Mouse (Mus musculus): ENCODE results near the gene Ccser1. TPM values are rescaled to one million over a fixed set of nuclear protein-coding genes. Genes with fewer than 3 reads are reported as not detected.

The Ccser1 gene
- total and polyA plus RNA-seq, 2 experiments from 2014 or later = 14.9 to 48.7 TPM

DNA sequence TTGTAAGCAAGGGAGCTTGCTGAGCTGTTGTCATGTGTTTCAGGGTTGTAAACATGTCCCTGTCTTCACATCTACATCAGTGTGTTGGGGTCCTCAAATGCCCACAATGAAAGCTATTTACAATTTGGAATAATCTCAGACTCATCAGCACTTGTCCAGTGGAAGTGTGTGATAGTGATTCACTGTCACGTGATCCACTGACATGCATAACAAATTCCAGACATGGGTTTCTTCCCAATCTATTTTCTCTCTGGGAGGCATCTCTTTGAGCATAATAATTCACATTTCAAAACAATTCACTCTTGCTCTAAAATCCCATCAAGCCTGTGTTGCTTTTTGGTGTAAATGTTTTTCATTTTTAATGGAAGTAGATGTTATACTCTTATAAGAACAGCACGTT, 408.9 kb downstream of the Ccser1 start:
- no peak for TF ChIP-seq CTCF (IDR thresholded peaks at IDR 0.05; ENCODE audit: low read depth)
- H3K27me3 ChIP-seq (ENCODE audit: insufficient read depth, low read length) = no peaks in the 10 kb centered on the region
- H3K4me3 ChIP-seq (ENCODE audit: low read length) = no peak overlapping the region
- H3K9me3 ChIP-seq (ENCODE audit: low read length) = no peaks in the 10 kb centered on the region
- no peak overlapping the region for H3K9ac ChIP-seq (replicated peaks; ENCODE audit: low read length)
- H3K4me1 ChIP-seq (ENCODE audit: insufficient read depth, low read length) = no peaks in the 10 kb centered on the region
- H3K27ac ChIP-seq = no peak overlapping the region
- H3K36me3 ChIP-seq (ENCODE audit: insufficient read depth, low read length) = no peaks in the 10 kb centered on the region
- ATAC-seq (no peak), DNase-seq (ENCODE audit: low spot score) (no peak)
- no peak overlapping the region for H3K4me2 ChIP-seq (ENCODE audit: low read depth, low read length)
- 69% methylated on average over 2 of the region's 2 CpGs for WGBS

- Histone ChIP-seq H3K4me2 (ENCODE audit: low read depth, low read length) (no peak overlapping the region), H3K4me1 (ENCODE audit: insufficient read depth, low read length) (no peaks in the 10 kb centered on the region), H3K27ac (no peak overlapping the region), H3K9ac (replicated peaks; ENCODE audit: low read length) (no peak overlapping the region), H3K36me3 (ENCODE audit: insufficient read depth, low read length) (no peaks in the 10 kb centered on the region), H3K4me3 (ENCODE audit: low read length) (no peak overlapping the region), H3K27me3 (ENCODE audit: insufficient read depth, low read length) (no peaks in the 10 kb centered on the region), H3K9me3 (ENCODE audit: low read length) (no peaks in the 10 kb centered on the region; the same call in 1 of the 2 replicates)
- ATAC-seq (no peak), DNase-seq (ENCODE audit: low spot score) (no peak)
- 60% methylated on average over 5 of the region's 5 CpGs for WGBS
- TF ChIP-seq CTCF (IDR thresholded peaks at IDR 0.05; ENCODE audit: low read depth) = no peak
These were observed 421.8 kb downstream of the Ccser1 start for GRCm38 (mm10) chr6:61601911-61602310.

DNA sequence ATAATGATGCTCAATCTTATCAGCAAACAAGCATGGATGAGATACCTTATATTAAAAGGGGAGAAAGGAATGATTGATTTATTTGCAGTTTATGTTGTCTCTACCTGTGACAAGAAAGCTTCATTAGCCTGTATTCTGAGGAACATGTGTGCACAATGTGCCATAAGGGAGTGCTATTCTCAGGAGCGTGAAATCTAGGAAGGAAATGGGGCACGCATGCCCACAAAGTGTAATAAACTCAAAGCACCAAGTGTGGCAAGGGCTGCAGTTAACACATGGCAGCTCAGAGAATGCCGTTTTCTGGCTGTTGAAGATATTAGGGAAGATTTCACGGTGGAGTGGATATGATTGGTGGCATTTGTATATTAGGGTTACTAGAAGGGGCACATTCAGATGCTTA, 434.8 kb downstream of the Ccser1 start:
- Histone ChIP-seq H3K4me2 (ENCODE audit: low read depth, low read length) (no peak overlapping the region), H3K9ac (replicated peaks; ENCODE audit: low read length) (no peak overlapping the region), H3K4me1 (ENCODE audit: insufficient read depth, low read length) (no peaks in the 10 kb centered on the region), H3K27me3 (ENCODE audit: insufficient read depth, low read length) (no peaks in the 10 kb centered on the region), H3K4me3 (ENCODE audit: low read length) (no peak overlapping the region), H3K27ac (no peak overlapping the region), H3K36me3 (ENCODE audit: insufficient read depth, low read length) (no peaks in the 10 kb centered on the region), H3K9me3 (ENCODE audit: low read length) (no peaks in the 10 kb centered on the region)
- TF ChIP-seq CTCF (IDR thresholded peaks at IDR 0.05; ENCODE audit: low read depth) = no peak
- DNase-seq (ENCODE audit: low spot score) (peak; percentile 10), ATAC-seq (no peak)
- WGBS = 54% methylated on average over 4 of the region's 4 CpGs

GRCm38 (mm10) chr6:61621707-61622106, 441.6 kb downstream of the Ccser1 start:
- no peaks in the 10 kb centered on the region for H3K4me1 ChIP-seq (ENCODE audit: insufficient read depth, low read length)
- H3K9me3 ChIP-seq (ENCODE audit: low read length) = no peaks in the 10 kb centered on the region
- H3K9ac ChIP-seq (replicated peaks; ENCODE audit: low read length) = no peak overlapping the region
- ATAC-seq = no peak
- no peaks in the 10 kb centered on the region for H3K27me3 ChIP-seq (ENCODE audit: insufficient read depth, low read length)
- no peak overlapping the region for H3K4me2 ChIP-seq (ENCODE audit: low read depth, low read length)
- DNase-seq (ENCODE audit: low spot score) = no peak
- no peak for TF ChIP-seq CTCF (IDR thresholded peaks at IDR 0.05; ENCODE audit: low read depth)
- no peak overlapping the region for H3K4me3 ChIP-seq (ENCODE audit: low read length)
- no peaks in the 10 kb centered on the region for H3K36me3 ChIP-seq (ENCODE audit: insufficient read depth, low read length)
- WGBS = 85% methylated on average over 3 of the region's 3 CpGs
- no peak overlapping the region for H3K27ac ChIP-seq

- Histone ChIP-seq H3K4me3 (ENCODE audit: low read length) (no peak overlapping the region), H3K27ac (no peak overlapping the region), H3K9ac (replicated peaks; ENCODE audit: low read length) (no peak overlapping the region), H3K27me3 (ENCODE audit: insufficient read depth, low read length) (no peaks in the 10 kb centered on the region), H3K36me3 (ENCODE audit: insufficient read depth, low read length) (no peaks in the 10 kb centered on the region), H3K4me2 (ENCODE audit: low read depth, low read length) (no peak overlapping the region), H3K4me1 (ENCODE audit: insufficient read depth, low read length) (no peaks in the 10 kb centered on the region), H3K9me3 (ENCODE audit: low read length) (no peaks in the 10 kb centered on the region)
- ATAC-seq = no peak
- TF ChIP-seq CTCF (IDR thresholded peaks at IDR 0.05; ENCODE audit: low read depth) = no peak
- no peak for DNase-seq (ENCODE audit: low spot score)
These were observed 481.3 kb downstream of the Ccser1 start for GRCm38 (mm10) chr6:61661414-61661813.

GRCm38 (mm10) chr6:61664572-61664971, 484.4 kb downstream of the Ccser1 start:
- H3K4me2 ChIP-seq (ENCODE audit: low read depth, low read length) = no peak overlapping the region
- no peaks in the 10 kb centered on the region for H3K4me1 ChIP-seq (ENCODE audit: insufficient read depth, low read length)
- no peak overlapping the region for H3K27ac ChIP-seq
- H3K9me3 ChIP-seq (ENCODE audit: low read length) = no peaks in the 10 kb centered on the region
- no peak overlapping the region for H3K4me3 ChIP-seq (ENCODE audit: low read length)
- ATAC-seq (no peak), DNase-seq (ENCODE audit: low spot score) (no peak)
- WGBS = 85% methylated on average over 1 of the region's 1 CpGs
- no peaks in the 10 kb centered on the region for H3K27me3 ChIP-seq (ENCODE audit: insufficient read depth, low read length)
- no peak for TF ChIP-seq CTCF (IDR thresholded peaks at IDR 0.05; ENCODE audit: low read depth)
- H3K36me3 ChIP-seq (ENCODE audit: insufficient read depth, low read length) = no peaks in the 10 kb centered on the region
- no peak overlapping the region for H3K9ac ChIP-seq (replicated peaks; ENCODE audit: low read length)

DNA sequence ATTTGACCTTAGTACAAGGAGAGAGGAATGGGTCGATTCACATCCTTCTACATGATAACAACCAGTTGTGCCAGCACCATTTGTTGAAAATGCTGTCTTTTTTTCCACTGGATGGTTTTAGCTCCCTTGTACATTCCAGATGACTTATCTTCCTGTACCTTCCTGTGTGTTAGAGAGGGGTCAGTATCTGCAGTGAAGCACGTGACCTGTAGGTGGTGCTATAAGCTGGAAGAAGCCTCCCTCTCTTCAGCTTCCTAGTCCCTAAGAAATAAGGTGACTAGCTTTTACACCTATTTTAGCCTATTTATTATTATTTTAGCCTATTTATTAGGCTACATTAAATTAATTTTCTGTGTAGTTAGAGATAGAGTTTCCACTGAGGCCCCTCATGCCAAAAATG, 506.9 kb downstream of the Ccser1 start:
- H3K4me1 ChIP-seq (ENCODE audit: insufficient read depth, low read length) = no peaks in the 10 kb centered on the region
- H3K9me3 ChIP-seq (ENCODE audit: low read length) = no peaks in the 10 kb centered on the region
- H3K4me2 ChIP-seq (ENCODE audit: low read depth, low read length) = no peak overlapping the region
- H3K27me3 ChIP-seq (ENCODE audit: insufficient read depth, low read length) = no peaks in the 10 kb centered on the region
- no peak overlapping the region for H3K9ac ChIP-seq (replicated peaks; ENCODE audit: low read length)
- WGBS = 28% methylated on average over 2 of the region's 2 CpGs
- no peak for ATAC-seq
- TF ChIP-seq CTCF (IDR thresholded peaks at IDR 0.05; ENCODE audit: low read depth) = peak; percentile 20
- no peaks in the 10 kb centered on the region for H3K36me3 ChIP-seq (ENCODE audit: insufficient read depth, low read length)
- H3K27ac ChIP-seq = no peak overlapping the region
- H3K4me3 ChIP-seq (ENCODE audit: low read length) = no peak overlapping the region
- no peak for DNase-seq (ENCODE audit: low spot score)

All from hindbrain, postnatal 0 days (tissue).